Mouse (Mus musculus): ENCODE results near the gene Msantd1.

DNA sequence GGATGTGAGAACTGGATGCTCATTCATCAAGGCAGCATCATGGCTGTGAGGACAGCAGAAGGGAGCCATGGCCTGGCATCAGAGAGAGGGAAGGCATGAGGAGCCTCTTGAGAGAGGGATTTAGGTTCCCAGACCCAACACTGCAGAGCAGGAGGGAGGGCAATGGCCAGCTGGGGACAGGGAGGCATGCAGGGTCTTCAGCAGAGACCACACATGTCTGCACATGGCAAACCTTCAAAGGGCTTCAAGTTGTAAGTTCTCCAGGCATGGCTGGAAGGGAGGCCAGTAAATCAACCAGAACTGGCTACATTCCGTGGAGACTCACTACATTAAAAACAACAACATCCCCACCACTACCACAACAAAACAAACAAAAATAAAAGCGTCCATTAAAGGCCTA lies 23.3 kb downstream of the Msantd1 start:
- TF ChIP-seq CTCF (IDR thresholded peaks at IDR 0.05; ENCODE audit: borderline replicate concordance, insufficient read depth, low read length) (no peak), POLR2A (IDR thresholded peaks at IDR 0.05; ENCODE audit: low read depth, low read length) (no peak)
